Mouse (Mus musculus) midbrain, embryonic 16.5 days (tissue): ENCODE results near the gene Tnfrsf1a. TPM values are rescaled to one million over a fixed set of nuclear protein-coding genes. Genes with fewer than 3 reads are reported as not detected.

Experiments
- ATAC-seq: fragments of 200-750 bp; cut with Nextera tagmentation; 2 replicates; pipeline ENCODE4 v1.8.0; 2017; ENCODE audit warnings: moderate TSS enrichment
- H3K27ac ChIP-seq: fragments of 300-500 bp; sonication (generic); 2 replicates; pipeline ENCODE4 v1.5.1; 2014; ENCODE audit warnings: mild to moderate bottlenecking, low read length, mixed read lengths
- H3K27me3 ChIP-seq: fragments of 300-500 bp; sonication (generic); 2 replicates; pipeline ENCODE4 v1.6.1; 2014; ENCODE audit warnings: low read depth, low read length, mixed read lengths; ENCODE audit not compliant: control insufficient read depth, insufficient read depth
- H3K36me3 ChIP-seq: fragments of 300-500 bp; sonication (generic); 2 replicates; pipeline ENCODE4 v1.6.1; 2014; ENCODE audit warnings: mild to moderate bottlenecking, low read length, moderate library complexity, mixed read lengths; ENCODE audit not compliant: control insufficient read depth, insufficient read depth
- H3K4me1 ChIP-seq: fragments of 300-500 bp; sonication (generic); 2 replicates; pipeline ENCODE4 v1.6.1; 2014; ENCODE audit warnings: mild to moderate bottlenecking, low read length, mixed read lengths; ENCODE audit not compliant: control insufficient read depth, insufficient read depth
- H3K4me2 ChIP-seq: fragments of 300-500 bp; sonication (generic); 2 replicates; pipeline ENCODE4 v1.6.1; 2014; ENCODE audit warnings: mild to moderate bottlenecking, low read length, mixed read lengths
- H3K4me3 ChIP-seq: fragments of 300-500 bp; sonication (generic); 2 replicates; pipeline ENCODE4 v1.5.1; 2014; ENCODE audit warnings: low read depth, mild to moderate bottlenecking, low read length, moderate library complexity, mixed read lengths
- H3K9ac ChIP-seq: fragments of 300-500 bp; sonication (generic); 2 replicates; pipeline ENCODE4 v1.6.1; 2014; ENCODE audit warnings: low read depth, low read length, mixed read lengths
- H3K9me3 ChIP-seq: fragments of 300-500 bp; sonication (generic); replicated peaks from 2 replicates; pipeline ENCODE4 v1.6.1; 2014; ENCODE audit warnings: mild to moderate bottlenecking, low read length, mixed read lengths; ENCODE audit not compliant: control insufficient read depth, poor library complexity, severe bottlenecking
- WGBS: fragments of 180-500 bp; shearing (Covaris S2); extraction: QIAGEN DNeasy Blood & Tissue Kit; methylation state at CpG from one replicate; pipeline ENCODE4 v1.1.7; 2014; 5-methylcytosine and 5-hydroxymethylcytosine counted together
- polyA plus RNA-seq: library from polyadenylated mRNA; unstranded; fragments of >200 nt; fragmentation: Nextera tagmentation; extraction: Ambion mirVana; gene quantifications from 2 replicates; pipeline ENCODE4 v1.2.1, GENCODE M21; 2015

Tnfrsf1a gene
- polyA plus RNA-seq, 1 experiment from 2014 or later = 11.2 TPM

GRCm38 (mm10) chr6:125410551-125410950 lies 61.4 kb downstream of the Tnfrsf1a start:
- Histone ChIP-seq H3K4me2 (no peak overlapping the region), H3K4me1 (no peaks in the 10 kb centered on the region), H3K9me3 (0 out of 2 replicates have a peak, but pooled peaks cover 3% of the 10 kb centered on the region), H3K27me3 (no peaks in the 10 kb centered on the region), H3K4me3 (no peak overlapping the region), H3K36me3 (no peaks in the 10 kb centered on the region), H3K9ac (no peak overlapping the region), H3K27ac (no peak overlapping the region)
- 71% methylated on average over 11 of the region's 11 CpGs for WGBS
- ATAC-seq = no peak

GRCm38 (mm10) chr6:125410995-125411547 lies 61.9 kb downstream of the Tnfrsf1a start:
- 72% methylated on average over 8 of the region's 8 CpGs for WGBS
- H3K9me3 ChIP-seq = 0 out of 2 replicates have a peak, but pooled peaks cover 3% of the 10 kb centered on the region
- no peak overlapping the region for H3K4me3 ChIP-seq
- H3K27me3 ChIP-seq = no peaks in the 10 kb centered on the region
- ATAC-seq = no peak
- no peaks in the 10 kb centered on the region for H3K36me3 ChIP-seq
- H3K4me2 ChIP-seq = no peak overlapping the region
- no peaks in the 10 kb centered on the region for H3K4me1 ChIP-seq
- no peak overlapping the region for H3K27ac ChIP-seq
- no peak overlapping the region for H3K9ac ChIP-seq

GRCm38 (mm10) chr6:125411661-125412060 lies 62.5 kb downstream of the Tnfrsf1a start:
- no peak overlapping the region for H3K4me2 ChIP-seq
- no peak for ATAC-seq
- H3K36me3 ChIP-seq = no peaks in the 10 kb centered on the region
- no peak overlapping the region for H3K9ac ChIP-seq
- H3K4me1 ChIP-seq = no peaks in the 10 kb centered on the region
- 94% methylated on average over 6 of the region's 6 CpGs for WGBS
- H3K4me3 ChIP-seq = no peak overlapping the region
- no peak overlapping the region for H3K27ac ChIP-seq
- H3K9me3 ChIP-seq = 0 out of 2 replicates have a peak, but pooled peaks cover 3% of the 10 kb centered on the region
- H3K27me3 ChIP-seq = no peaks in the 10 kb centered on the region

Other genes with a start within 250 kb of the Tnfrsf1a start
- 49.2 and 49.3 TPM in 2 replicates for gene Nop2, start 217.5 kb upstream of the Tnfrsf1a start, polyA plus RNA-seq
- 21.1 and 21.2 TPM in 2 replicates for gene Iffo1, start 204.1 kb upstream of the Tnfrsf1a start, polyA plus RNA-seq
- 1,326 and 1,443 TPM in 2 replicates for gene Gapdh, start 182.9 kb upstream of the Tnfrsf1a start, polyA plus RNA-seq
- 39.4 and 41.2 TPM in 2 replicates for gene Ncapd2, start 157.7 kb upstream of the Tnfrsf1a start, polyA plus RNA-seq
- 132 TPM in 2 replicates for gene Mrpl51, start 157.6 kb upstream of the Tnfrsf1a start, polyA plus RNA-seq
- 14.2 and 21.2 TPM in 2 replicates for gene Vamp1, start 133.8 kb upstream of the Tnfrsf1a start, polyA plus RNA-seq
- 7.4 and 8.3 TPM in 2 replicates for gene Tapbpl, start 117.5 kb upstream of the Tnfrsf1a start, polyA plus RNA-seq
- 1.1 and 2.0 TPM in 2 replicates for gene Cd27, start 112.4 kb upstream of the Tnfrsf1a start, polyA plus RNA-seq
- gene Tuba3a, start 63.3 kb upstream of the Tnfrsf1a start, polyA plus RNA-seq = not detected in 2 replicates
- gene Ltbr, start 35.5 kb upstream of the Tnfrsf1a start, polyA plus RNA-seq = 12.8 and 16.0 TPM in 2 replicates
- gene Scnn1a, start 28.7 kb upstream of the Tnfrsf1a start, polyA plus RNA-seq = 0.67 and 1.1 TPM in 2 replicates
- 0.20 and 0.44 TPM in 2 replicates for gene Plekhg6, start 31.4 kb downstream of the Tnfrsf1a start, polyA plus RNA-seq
- 61.7 and 88.0 TPM in 2 replicates for gene Cd9, start 145.4 kb downstream of the Tnfrsf1a start, polyA plus RNA-seq
- 8.4 and 9.8 TPM in 2 replicates for gene Vwf, start 197.4 kb downstream of the Tnfrsf1a start, polyA plus RNA-seq